Mouse (Mus musculus): ENCODE data around the gene Cntnap5a. TPM values are rescaled to one million over a fixed set of nuclear protein-coding genes. Genes with fewer than 3 reads are reported as not detected.

Cntnap5a gene
- 0.03 TPM in 1 of 2 replicates, not detected in the other for polyA plus RNA-seq (2014; fragmentation: Nextera tagmentation; extraction: Ambion mirVana)

DNA sequence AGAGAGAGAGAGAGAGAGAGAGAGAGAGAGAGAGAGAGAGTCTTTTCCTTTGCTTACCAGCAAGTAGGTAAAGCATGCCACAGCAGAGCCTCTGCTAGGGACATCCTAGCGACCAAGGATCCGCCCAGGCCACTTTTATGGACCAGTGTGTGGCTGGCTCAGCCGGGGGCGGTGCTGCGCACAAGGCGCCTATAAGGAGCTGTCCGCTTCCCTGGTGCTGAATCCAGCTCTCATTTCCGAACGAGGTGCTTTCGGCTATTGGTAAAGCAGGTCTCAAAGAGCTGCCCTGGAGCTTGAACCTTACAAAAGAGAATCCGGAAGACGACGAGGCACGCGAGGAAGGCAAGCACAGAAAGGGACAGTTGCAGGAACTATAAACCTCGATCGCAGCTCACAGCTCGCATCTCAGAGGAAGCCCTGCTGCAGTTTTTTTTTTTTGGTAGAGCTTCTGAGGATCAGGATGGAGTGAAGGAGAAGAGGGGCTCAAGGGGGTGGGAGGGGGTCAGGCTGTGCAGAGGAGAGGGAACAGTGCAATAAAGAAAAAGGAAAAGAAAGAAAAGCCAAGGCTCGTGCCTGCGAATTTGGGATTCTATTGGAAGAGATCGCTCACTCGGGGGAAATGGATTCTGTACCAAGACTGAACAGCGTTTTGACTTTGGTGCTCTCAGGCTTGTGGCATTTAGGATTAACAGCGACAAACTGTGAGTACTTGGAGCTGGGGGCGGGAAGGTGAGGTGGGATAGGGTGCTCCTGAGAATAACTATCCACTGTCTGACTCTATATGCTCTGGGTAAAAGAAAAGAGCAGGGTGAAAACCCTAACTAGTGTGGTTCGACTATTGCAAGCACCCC lies at the start of gene Cntnap5a:
Cntnap5a (plus strand) TSS at position 239 of the 851 bp plus-strand sequence.
- H3K4me3 ChIP-seq (ENCODE audit: low read depth, low read length), result peak within 1 kb of the TSS; percentile 15; the same call in 1 of the 2 replicates
- no peaks in the 10 kb centered on the region for H3K9me3 ChIP-seq (ENCODE audit: control insufficient read depth, low read length)
- H3K27ac ChIP-seq (ENCODE audit: low read depth, low read length), result no peak within 1 kb of the TSS
- DNase-seq (ENCODE audit: low spot score) (peak; percentile 87), ATAC-seq (replicated peaks; ENCODE audit: low FRiP score) (peak; percentile 83)
- H3K9ac ChIP-seq (ENCODE audit: low read length), result no peak within 1 kb of the TSS
- no peaks in the 10 kb centered on the region for H3K36me3 ChIP-seq (ENCODE audit: control insufficient read depth, insufficient read depth, low read length)
- peak within 1 kb of the TSS; percentile 36 for H3K4me2 ChIP-seq (ENCODE audit: low read depth, low read length, severe bottlenecking)
- H3K27me3 ChIP-seq (ENCODE audit: control insufficient read depth, insufficient read depth, low read length), result no peaks in the 10 kb centered on the region
- 11% methylated on average over 26 of the region's 26 CpGs for WGBS
- H3K4me1 ChIP-seq (replicated peaks; ENCODE audit: control insufficient read depth, insufficient read depth, low read length), result no peaks in the 10 kb centered on the region

- H3K27me3 ChIP-seq (ENCODE audit: control insufficient read depth, insufficient read depth, low read length), result no peaks in the 10 kb centered on the region
- no peaks in the 10 kb centered on the region for H3K9me3 ChIP-seq (ENCODE audit: control insufficient read depth, low read length)
- no peak overlapping the region for H3K4me3 ChIP-seq (ENCODE audit: low read depth, low read length)
- no peak overlapping the region for H3K27ac ChIP-seq (ENCODE audit: low read depth, low read length)
- H3K9ac ChIP-seq (ENCODE audit: low read length), result no peak overlapping the region
- 75% methylated on average over 2 of the region's 2 CpGs for WGBS
- no peak overlapping the region for H3K4me2 ChIP-seq (ENCODE audit: low read depth, low read length, severe bottlenecking)
- H3K4me1 ChIP-seq (replicated peaks; ENCODE audit: control insufficient read depth, insufficient read depth, low read length), result no peaks in the 10 kb centered on the region
- DNase-seq (ENCODE audit: low spot score), result no peak
- ATAC-seq (replicated peaks; ENCODE audit: low FRiP score), result no peak
- H3K36me3 ChIP-seq (ENCODE audit: control insufficient read depth, insufficient read depth, low read length), result no peaks in the 10 kb centered on the region
Observed at GRCm38 (mm10) chr1:115646921-115647320, 37.6 kb upstream of the Cntnap5a start.

GRCm38 (mm10) chr1:115658343-115659064 lies 26.1 kb upstream of the Cntnap5a start:
- WGBS, result 85% methylated on average over 5 of the region's 5 CpGs
- no peak overlapping the region for H3K4me3 ChIP-seq (ENCODE audit: low read depth, low read length)
- no peaks in the 10 kb centered on the region for H3K36me3 ChIP-seq (ENCODE audit: control insufficient read depth, insufficient read depth, low read length)
- no peaks in the 10 kb centered on the region for H3K4me1 ChIP-seq (replicated peaks; ENCODE audit: control insufficient read depth, insufficient read depth, low read length)
- no peak overlapping the region for H3K27ac ChIP-seq (ENCODE audit: low read depth, low read length)
- H3K27me3 ChIP-seq (ENCODE audit: control insufficient read depth, insufficient read depth, low read length), result no peaks in the 10 kb centered on the region
- ATAC-seq (replicated peaks; ENCODE audit: low FRiP score), result no peak
- H3K9me3 ChIP-seq (ENCODE audit: control insufficient read depth, low read length), result no peaks in the 10 kb centered on the region
- no peak overlapping the region for H3K9ac ChIP-seq (ENCODE audit: low read length)
- no peak for DNase-seq (ENCODE audit: low spot score)
- no peak overlapping the region for H3K4me2 ChIP-seq (ENCODE audit: low read depth, low read length, severe bottlenecking)

DNA sequence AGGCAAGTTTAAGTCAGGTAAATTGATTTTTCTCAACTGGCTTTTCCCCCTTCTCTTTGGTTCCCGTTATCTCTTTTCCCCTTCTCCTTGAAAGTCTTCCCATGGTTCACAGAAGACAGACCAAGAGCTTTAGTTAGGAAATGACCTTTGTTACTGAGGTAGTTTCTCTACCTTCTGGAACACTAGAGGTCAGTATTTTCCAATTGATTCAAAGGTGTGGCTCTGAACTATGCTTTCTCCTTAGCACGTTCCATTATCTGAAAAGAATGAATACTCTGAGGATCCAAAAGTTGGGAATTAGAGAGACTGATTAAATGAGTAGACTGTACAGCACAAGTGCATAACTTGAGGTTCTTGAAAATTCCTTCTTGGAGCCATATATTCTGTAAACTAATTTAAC lies 1.9 kb downstream of the Cntnap5a start:
- Histone ChIP-seq H3K9ac (ENCODE audit: low read length) (no peak overlapping the region), H3K36me3 (ENCODE audit: control insufficient read depth, insufficient read depth, low read length) (no peaks in the 10 kb centered on the region)

DNA sequence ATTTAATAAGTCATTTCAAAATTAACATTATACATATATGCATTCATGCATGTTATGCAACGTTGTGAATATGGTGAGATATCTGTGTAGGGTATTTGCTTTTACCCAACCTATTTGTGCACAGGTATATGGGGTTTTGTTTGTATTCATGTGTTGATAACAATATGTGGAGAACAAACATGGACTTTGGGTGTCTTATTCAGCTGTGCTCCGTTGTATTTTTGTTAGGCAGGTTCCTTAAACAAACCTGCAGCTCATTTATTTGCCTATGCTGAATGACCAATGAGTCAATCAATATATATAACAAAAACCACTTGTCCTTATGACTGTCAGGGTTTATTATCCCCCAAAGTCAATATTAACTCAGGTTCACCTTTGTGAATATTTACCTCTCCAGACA lies 15.2 kb downstream of the Cntnap5a start:
- H3K4me1 ChIP-seq (replicated peaks; ENCODE audit: control insufficient read depth, insufficient read depth, low read length), result no peaks in the 10 kb centered on the region
- no peak overlapping the region for H3K4me3 ChIP-seq (ENCODE audit: low read depth, low read length)
- H3K4me2 ChIP-seq (ENCODE audit: low read depth, low read length, severe bottlenecking), result no peak overlapping the region
- H3K9me3 ChIP-seq (ENCODE audit: control insufficient read depth, low read length), result no peaks in the 10 kb centered on the region
- no peaks in the 10 kb centered on the region for H3K36me3 ChIP-seq (ENCODE audit: control insufficient read depth, insufficient read depth, low read length)
- no peak overlapping the region for H3K9ac ChIP-seq (ENCODE audit: low read length)
- DNase-seq (ENCODE audit: low spot score) (no peak), ATAC-seq (replicated peaks; ENCODE audit: low FRiP score) (no peak)
- WGBS, result 71% methylated on average over 2 of the region's 2 CpGs
- H3K27ac ChIP-seq (ENCODE audit: low read depth, low read length), result no peak overlapping the region
- no peaks in the 10 kb centered on the region for H3K27me3 ChIP-seq (ENCODE audit: control insufficient read depth, insufficient read depth, low read length)

More for the DNA sequence above, 1.9 kb downstream of the Cntnap5a start:
- Histone ChIP-seq H3K4me3 (ENCODE audit: low read depth, low read length) (no peak overlapping the region), H3K4me1 (replicated peaks; ENCODE audit: control insufficient read depth, insufficient read depth, low read length) (no peaks in the 10 kb centered on the region), H3K27ac (ENCODE audit: low read depth, low read length) (no peak overlapping the region), H3K27me3 (ENCODE audit: control insufficient read depth, insufficient read depth, low read length) (no peaks in the 10 kb centered on the region), H3K4me2 (ENCODE audit: low read depth, low read length, severe bottlenecking) (no peak overlapping the region), H3K9me3 (ENCODE audit: control insufficient read depth, low read length) (no peaks in the 10 kb centered on the region)
- 27% methylated on average over 2 of the region's 2 CpGs for WGBS
- ATAC-seq (replicated peaks; ENCODE audit: low FRiP score), result no peak
- no peak for DNase-seq (ENCODE audit: low spot score)

- Histone ChIP-seq H3K27ac (ENCODE audit: low read depth, low read length) (no peak overlapping the region), H3K4me2 (ENCODE audit: low read depth, low read length, severe bottlenecking) (no peak overlapping the region), H3K4me3 (ENCODE audit: low read depth, low read length) (no peak overlapping the region), H3K9ac (ENCODE audit: low read length) (no peak overlapping the region), H3K9me3 (ENCODE audit: control insufficient read depth, low read length) (no peaks in the 10 kb centered on the region), H3K27me3 (ENCODE audit: control insufficient read depth, insufficient read depth, low read length) (no peaks in the 10 kb centered on the region), H3K36me3 (ENCODE audit: control insufficient read depth, insufficient read depth, low read length) (no peaks in the 10 kb centered on the region), H3K4me1 (replicated peaks; ENCODE audit: control insufficient read depth, insufficient read depth, low read length) (no peaks in the 10 kb centered on the region)
- WGBS, result 85% methylated on average over 5 of the region's 5 CpGs
- ATAC-seq (replicated peaks; ENCODE audit: low FRiP score), result no peak
- DNase-seq (ENCODE audit: low spot score), result no peak
Observed at GRCm38 (mm10) chr1:115742556-115742955, 58.0 kb downstream of the Cntnap5a start.

DNA sequence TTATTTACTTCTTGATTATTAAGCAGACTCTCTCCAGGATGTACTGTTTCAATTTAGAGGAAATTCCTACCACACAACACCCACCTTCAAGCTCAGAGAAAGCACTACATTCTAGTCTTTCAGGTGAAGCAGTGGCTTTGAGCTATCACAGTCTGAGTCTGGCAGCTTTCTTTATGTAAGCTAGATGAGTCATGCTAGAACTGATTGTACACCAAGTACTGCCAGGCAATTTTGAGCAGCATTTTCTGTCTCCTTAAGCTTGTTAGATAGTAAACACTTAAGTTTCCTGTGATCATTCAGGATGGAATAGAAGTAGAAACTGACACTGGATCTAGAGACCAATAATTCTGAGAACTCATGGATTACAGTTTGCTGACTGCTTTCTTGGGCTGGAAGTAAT lies 61.0 kb downstream of the Cntnap5a start:
- H3K4me3 ChIP-seq (ENCODE audit: low read depth, low read length), result no peak overlapping the region
- ATAC-seq (replicated peaks; ENCODE audit: low FRiP score), result no peak
- no peaks in the 10 kb centered on the region for H3K9me3 ChIP-seq (ENCODE audit: control insufficient read depth, low read length)
- H3K27ac ChIP-seq (ENCODE audit: low read depth, low read length), result no peak overlapping the region
- H3K4me2 ChIP-seq (ENCODE audit: low read depth, low read length, severe bottlenecking), result no peak overlapping the region
- DNase-seq (ENCODE audit: low spot score), result no peak
- no peak overlapping the region for H3K9ac ChIP-seq (ENCODE audit: low read length)
- no peaks in the 10 kb centered on the region for H3K4me1 ChIP-seq (replicated peaks; ENCODE audit: control insufficient read depth, insufficient read depth, low read length)
- H3K27me3 ChIP-seq (ENCODE audit: control insufficient read depth, insufficient read depth, low read length), result no peaks in the 10 kb centered on the region
- H3K36me3 ChIP-seq (ENCODE audit: control insufficient read depth, insufficient read depth, low read length), result no peaks in the 10 kb centered on the region

DNA sequence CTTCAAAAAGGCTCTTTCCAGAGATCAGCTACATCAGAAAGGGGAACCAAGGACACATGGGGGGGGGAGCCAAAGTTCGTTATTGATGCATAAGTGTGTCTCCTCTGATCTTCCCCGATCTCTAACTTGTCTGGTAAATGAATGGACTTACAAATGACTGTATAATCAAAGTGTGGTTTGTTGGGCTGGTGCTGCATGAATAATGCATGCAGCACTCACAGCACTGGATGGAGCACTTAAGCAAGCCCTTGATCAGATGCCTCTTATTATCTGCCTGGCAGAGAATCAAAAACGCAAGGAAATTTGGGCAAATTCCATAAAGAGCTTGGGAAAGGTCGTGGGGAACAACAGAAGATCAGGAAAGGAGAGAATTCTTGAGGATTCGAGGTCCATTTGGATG lies 100.2 kb downstream of the Cntnap5a start:
- Histone ChIP-seq H3K27ac (ENCODE audit: low read depth, low read length) (no peak overlapping the region), H3K4me1 (replicated peaks; ENCODE audit: control insufficient read depth, insufficient read depth, low read length) (no peaks in the 10 kb centered on the region), H3K36me3 (ENCODE audit: control insufficient read depth, insufficient read depth, low read length) (no peaks in the 10 kb centered on the region), H3K4me2 (ENCODE audit: low read depth, low read length, severe bottlenecking) (no peak overlapping the region), H3K27me3 (ENCODE audit: control insufficient read depth, insufficient read depth, low read length) (no peaks in the 10 kb centered on the region), H3K4me3 (ENCODE audit: low read depth, low read length) (no peak overlapping the region), H3K9ac (ENCODE audit: low read length) (no peak overlapping the region), H3K9me3 (ENCODE audit: control insufficient read depth, low read length) (no peaks in the 10 kb centered on the region)
- WGBS, result 54% methylated on average over 5 of the region's 5 CpGs
- ATAC-seq (replicated peaks; ENCODE audit: low FRiP score) (peak; percentile 79), DNase-seq (ENCODE audit: low spot score) (no peak)

Data from forebrain, embryonic 11.5 days (tissue).